Mouse (Mus musculus) bone marrow macrophage, adult 2 months (primary cell): ENCODE results near the gene Mpv17.

Experiments
- CTCF ChIP-seq: IDR thresholded peaks from 2 replicates; pipeline ENCODE4 v1.5.1; 2012; ENCODE audit warnings: low read depth, mild to moderate bottlenecking, low read length, moderate library complexity
- POLR2A ChIP-seq: IDR thresholded peaks from 2 replicates; pipeline ENCODE4 v1.6.1; 2012; ENCODE audit warnings: mild to moderate bottlenecking, low read depth, low read length, borderline replicate concordance

GRCm38 (mm10) chr5:31193631-31194281 is 39.7 kb upstream of the Mpv17 start:
- no peak for TF ChIP-seq CTCF
- no peak for TF ChIP-seq POLR2A
